Mouse (Mus musculus) liver, adult 2 months (tissue): ENCODE results near the gene Wwox. TPM values are rescaled to one million over a fixed set of nuclear protein-coding genes. Genes with fewer than 3 reads are reported as not detected.

ENCODE experiments used
- DNase-seq: peaks from one replicate; pipeline ENCODE4 v3.0.0-alpha.2; 2011; ENCODE audit warnings: low read depth, low spot score; ENCODE audit errors: extremely low read depth
- H3K27ac ChIP-seq: fragments of 200-500 bp; replicated peaks from 2 replicates; pipeline ENCODE4 v1.5.1; 2012; ENCODE audit warnings: low read depth, mild to moderate bottlenecking, control low read depth, inconsistent platforms, low read length; ENCODE audit not compliant: insufficient read depth
- H3K27me3 ChIP-seq: fragments of 200-500 bp; 2 replicates; pipeline ENCODE4 v1.6.1; 2012; ENCODE audit warnings: mild to moderate bottlenecking, moderate library complexity, low read length, inconsistent platforms; ENCODE audit not compliant: control insufficient read depth, insufficient read depth
- H3K36me3 ChIP-seq: fragments of 200-500 bp; 2 replicates; pipeline ENCODE4 v1.6.1; 2012; ENCODE audit warnings: low read length, inconsistent platforms; ENCODE audit not compliant: control insufficient read depth, insufficient read depth
- H3K4me1 ChIP-seq: fragments of 200-500 bp; 2 replicates; pipeline ENCODE4 v1.6.1; 2011; ENCODE audit warnings: low read length; ENCODE audit not compliant: control insufficient read depth, insufficient read depth
- H3K4me3 ChIP-seq: fragments of 200-500 bp; 2 replicates; pipeline ENCODE4 v1.5.1; 2011; ENCODE audit warnings: low read depth, mild to moderate bottlenecking, control low read depth, low read length, moderate library complexity; ENCODE audit not compliant: insufficient read depth
- H3K79me2 ChIP-seq: fragments of 200-500 bp; 2 replicates; pipeline ENCODE4 v1.6.1; 2012; ENCODE audit warnings: inconsistent platforms, mild to moderate bottlenecking, low read length, moderate library complexity; ENCODE audit not compliant: control insufficient read depth, insufficient read depth
- H3K9ac ChIP-seq: fragments of 200-500 bp; 2 replicates; pipeline ENCODE4 v1.6.1; 2012; ENCODE audit warnings: low read depth, mild to moderate bottlenecking, control low read depth, inconsistent platforms, low read length
- CTCF ChIP-seq: fragments of 200-500 bp; IDR thresholded peaks from 2 replicates; pipeline ENCODE4 v1.5.1; 2011; ENCODE audit warnings: low read depth, low read length, control low read depth
- POLR2A ChIP-seq: fragments of 200-500 bp; IDR thresholded peaks from 2 replicates; pipeline ENCODE4 v1.6.1; 2011; ENCODE audit warnings: low read length, control low read depth; ENCODE audit not compliant: insufficient read depth; ENCODE audit errors: extremely low read depth
- WGBS: fragments of 180-500 bp; shearing (Covaris S2); methylation state at CpG from one replicate; pipeline ENCODE4 v1.1.7; 2018; 5-methylcytosine and 5-hydroxymethylcytosine counted together
- polyA plus RNA-seq: library from polyadenylated mRNA; depleted of rRNA; stranded (reverse); fragments of >200 nt; gene quantifications from 2 replicates; pipeline ENCODE4 v1.2.3, GENCODE M21; 2012
- total RNA-seq: library from RNA; depleted of rRNA; stranded (reverse); fragments of >200 nt; gene quantifications from 2 replicates; pipeline ENCODE4 v1.2.3, GENCODE M21; 2014

Gene Wwox
- total and polyA plus RNA-seq, 2 experiments: 7.2 to 10.0 TPM

DNA sequence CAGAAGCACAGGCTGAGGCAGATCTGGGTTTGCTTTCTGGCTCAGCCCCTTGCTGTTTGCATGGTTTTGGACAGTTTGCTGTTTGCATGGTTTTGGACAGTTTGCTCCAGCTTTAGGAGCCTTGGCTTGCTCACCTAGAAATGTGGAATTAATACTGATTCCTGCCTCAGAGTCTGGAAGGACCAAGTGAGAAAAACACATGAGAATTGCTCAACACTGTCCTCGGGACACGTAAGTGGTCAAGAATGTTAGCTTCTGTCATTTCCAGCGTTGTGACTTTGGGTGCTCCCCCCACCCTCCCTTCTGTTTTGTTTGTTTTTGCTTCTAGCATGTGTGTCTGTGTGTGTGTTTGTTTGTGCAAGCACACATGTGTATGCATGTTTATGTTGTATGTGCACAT is 172.6 kb downstream of the Wwox start:
- no peak overlapping the region for H3K27ac ChIP-seq
- no peak for TF ChIP-seq CTCF
- no peak for TF ChIP-seq POLR2A
- H3K27me3 ChIP-seq: no peaks in the 10 kb centered on the region
- no peak overlapping the region for H3K4me3 ChIP-seq
- 54% methylated on average over 3 of the region's 3 CpGs for WGBS
- no peak overlapping the region for H3K9ac ChIP-seq
- peaks cover 2% of the 10 kb centered on the region for H3K4me1 ChIP-seq
- no peak for DNase-seq
- no peaks in the 10 kb centered on the region for H3K36me3 ChIP-seq
- no peaks in the 10 kb centered on the region for H3K79me2 ChIP-seq

DNA sequence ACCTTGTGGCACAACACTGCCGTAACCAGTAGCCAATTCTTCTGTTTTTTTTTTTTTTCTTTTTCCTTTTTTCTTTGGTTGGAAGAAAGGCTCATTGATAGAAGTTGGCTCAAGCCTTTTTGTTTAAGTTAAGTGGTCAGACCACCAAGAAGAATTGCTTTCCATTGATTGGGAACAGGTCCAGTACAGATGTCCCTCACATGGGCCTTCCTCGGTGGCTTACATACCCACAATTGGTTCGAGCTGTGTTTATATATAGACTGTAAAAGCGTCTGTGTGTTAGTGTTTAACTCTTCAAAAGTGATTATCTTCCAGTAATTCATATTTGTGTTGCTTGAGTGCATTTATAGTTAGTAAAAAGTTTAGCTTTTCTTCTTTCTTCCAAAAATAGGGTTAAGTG is 176.0 kb downstream of the Wwox start:
- H3K4me1 ChIP-seq: peaks cover 2% of the 10 kb centered on the region
- no peak overlapping the region for H3K4me3 ChIP-seq
- no peak overlapping the region for H3K9ac ChIP-seq
- H3K27ac ChIP-seq: no peak overlapping the region; the same call in 1 of the 2 replicates
- H3K79me2 ChIP-seq: no peaks in the 10 kb centered on the region
- H3K36me3 ChIP-seq: no peaks in the 10 kb centered on the region
- no peak for TF ChIP-seq CTCF
- TF ChIP-seq POLR2A: no peak
- no peak for DNase-seq
- 87% methylated on average over 4 of the region's 4 CpGs for WGBS
- no peaks in the 10 kb centered on the region for H3K27me3 ChIP-seq

DNA sequence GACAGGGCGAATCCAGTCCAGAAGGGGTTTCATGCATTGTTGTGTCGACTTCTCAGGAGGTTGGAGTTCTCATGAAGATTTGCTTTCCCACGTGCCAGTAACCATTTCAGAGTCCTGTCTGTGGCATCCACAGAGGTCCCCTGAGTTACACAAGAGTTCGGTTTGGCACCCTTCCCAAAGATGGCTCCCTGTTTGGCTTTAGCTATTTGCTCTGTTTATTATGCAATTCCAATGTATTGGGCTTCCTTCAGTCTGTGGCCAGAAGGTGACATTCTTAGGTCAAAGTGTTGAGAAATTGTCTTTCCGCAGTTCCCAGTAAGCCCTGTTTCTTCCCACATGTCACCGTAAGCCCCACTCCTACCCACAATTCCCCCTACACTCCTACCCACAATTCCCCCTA is 176.5 kb downstream of the Wwox start:
- 26% methylated on average over 6 of the region's 6 CpGs for WGBS
- Histone ChIP-seq H3K4me1 (peaks cover 2% of the 10 kb centered on the region), H3K27me3 (no peaks in the 10 kb centered on the region), H3K27ac (peak overlapping the region; percentile 8; the same call in 1 of the 2 replicates), H3K4me3 (no peak overlapping the region), H3K36me3 (no peaks in the 10 kb centered on the region), H3K79me2 (no peaks in the 10 kb centered on the region), H3K9ac (no peak overlapping the region)
- DNase-seq: peak; percentile 94
- TF ChIP-seq CTCF (no peak), POLR2A (no peak)

DNA sequence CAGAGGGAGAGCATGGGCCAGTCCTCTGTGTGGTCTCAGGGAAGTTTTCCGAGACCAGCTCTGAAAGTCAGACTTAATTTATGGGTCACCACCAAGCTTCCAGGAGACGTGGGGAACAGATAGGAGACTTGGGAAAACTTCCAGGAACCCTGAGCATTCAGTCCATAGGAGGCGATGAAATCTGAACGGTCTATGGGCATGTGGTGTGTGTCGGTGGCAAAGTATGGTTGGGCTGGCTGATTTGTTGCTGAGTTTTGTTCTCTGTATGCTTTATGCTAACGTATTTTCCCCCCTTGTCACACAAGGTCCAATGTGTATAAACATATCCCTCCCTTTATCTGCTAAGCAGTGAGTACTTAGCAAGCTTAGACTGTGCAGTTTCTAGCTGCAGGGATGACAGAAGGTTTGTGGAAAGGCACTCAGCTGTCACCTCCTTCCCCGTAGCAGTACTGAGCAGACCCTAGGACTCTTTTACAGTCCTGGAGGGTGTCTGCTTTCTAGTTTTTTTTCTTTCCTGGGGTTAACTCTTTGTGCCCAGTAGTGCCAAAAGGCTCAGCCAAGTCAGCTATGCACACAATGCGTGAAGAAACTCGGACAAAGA is 179.6 kb downstream of the Wwox start:
- Histone ChIP-seq H3K79me2 (no peaks in the 10 kb centered on the region), H3K4me1 (peaks cover 2% of the 10 kb centered on the region), H3K4me3 (no peak overlapping the region), H3K27me3 (no peaks in the 10 kb centered on the region), H3K27ac (no peak overlapping the region), H3K36me3 (no peaks in the 10 kb centered on the region), H3K9ac (no peak overlapping the region)
- WGBS: 92% methylated on average over 9 of the region's 9 CpGs
- no peak for TF ChIP-seq POLR2A
- no peak for TF ChIP-seq CTCF
- no peak for DNase-seq

DNA sequence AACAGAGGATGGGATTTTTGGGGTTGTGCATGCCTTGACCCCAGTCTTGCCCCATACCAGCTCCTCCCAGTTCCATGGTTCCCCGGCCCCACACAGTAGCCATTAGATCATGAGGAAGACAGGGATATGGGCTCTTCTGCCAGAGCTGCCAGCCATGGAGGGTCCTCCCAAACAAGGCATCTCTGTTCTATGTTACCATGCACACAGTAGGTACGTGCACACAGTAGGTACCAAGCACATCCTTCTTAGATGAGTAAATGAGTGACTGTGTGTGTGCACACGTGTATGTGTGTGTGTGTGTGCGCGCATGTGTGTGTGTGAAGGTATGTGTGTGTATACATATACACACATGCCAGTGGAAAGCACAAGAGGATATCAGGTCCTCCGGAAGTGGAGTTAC is 185.9 kb downstream of the Wwox start:
- 95% methylated on average over 6 of the region's 6 CpGs for WGBS
- no peaks in the 10 kb centered on the region for H3K36me3 ChIP-seq
- no peaks in the 10 kb centered on the region for H3K27me3 ChIP-seq
- no peak overlapping the region for H3K27ac ChIP-seq
- TF ChIP-seq POLR2A: no peak
- TF ChIP-seq CTCF: no peak
- H3K4me1 ChIP-seq: no peaks in the 10 kb centered on the region
- no peaks in the 10 kb centered on the region for H3K79me2 ChIP-seq
- H3K9ac ChIP-seq: no peak overlapping the region
- DNase-seq: no peak
- H3K4me3 ChIP-seq: no peak overlapping the region

DNA sequence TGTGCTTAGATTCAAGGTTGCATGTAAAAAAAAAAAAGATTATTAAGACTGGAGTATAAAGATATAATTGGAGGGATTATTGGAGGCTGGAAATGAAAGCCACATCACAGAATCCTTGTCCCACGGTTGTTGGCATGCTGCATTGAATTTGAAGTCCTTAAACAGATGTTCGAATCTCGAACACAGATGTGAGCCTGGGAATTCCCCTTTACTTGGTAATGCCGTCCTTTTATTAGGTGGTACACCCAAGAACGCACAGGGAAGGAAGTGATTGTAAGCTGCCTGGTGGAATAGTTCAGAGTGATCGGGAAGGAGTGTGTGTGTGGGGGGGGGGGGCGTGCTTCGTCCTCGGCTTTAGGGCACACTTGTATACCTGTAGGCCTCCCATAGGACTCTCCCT is 187.4 kb downstream of the Wwox start:
- Histone ChIP-seq H3K79me2 (no peaks in the 10 kb centered on the region), H3K9ac (no peak overlapping the region), H3K36me3 (no peaks in the 10 kb centered on the region), H3K4me3 (no peak overlapping the region), H3K27ac (no peak overlapping the region), H3K27me3 (no peaks in the 10 kb centered on the region), H3K4me1 (no peaks in the 10 kb centered on the region)
- DNase-seq: no peak
- WGBS: 89% methylated on average over 9 of the region's 9 CpGs
- TF ChIP-seq POLR2A (no peak), CTCF (no peak)
